In the genomic region with DNA sequence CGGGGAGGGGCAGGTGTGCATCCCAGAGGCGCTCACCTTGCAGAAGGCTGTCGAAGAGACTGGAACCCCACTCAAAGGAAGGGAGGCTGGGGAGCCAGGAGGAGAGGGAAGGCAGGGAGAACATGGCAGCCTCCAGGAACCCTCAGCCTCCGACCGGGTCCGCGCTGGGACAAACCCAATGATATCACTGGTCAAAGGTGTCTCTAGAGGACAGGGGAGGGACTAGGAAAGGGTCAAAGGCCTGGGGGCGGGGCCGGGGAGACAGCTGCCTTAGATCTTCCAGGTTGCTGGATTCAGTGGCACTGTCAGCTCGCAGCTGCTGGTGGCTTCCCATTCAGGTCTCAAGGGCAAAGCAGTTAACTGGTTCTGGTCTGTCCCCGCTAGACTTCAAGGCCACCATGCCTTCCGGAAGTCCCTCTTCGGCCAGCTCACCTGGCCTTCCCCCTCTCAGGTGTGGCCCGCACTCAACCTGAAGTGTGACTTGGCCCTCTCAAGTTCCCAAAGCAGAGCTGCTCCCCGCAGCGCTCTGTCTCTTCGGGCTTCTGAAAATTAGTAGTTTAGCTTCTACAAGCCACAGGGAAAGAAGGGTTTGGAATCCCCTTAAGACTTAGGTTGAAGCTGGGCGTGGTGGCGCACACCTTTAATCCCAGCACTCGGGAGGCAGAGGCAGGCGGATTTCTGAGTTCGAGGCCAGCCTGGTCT, we compare ENCODE assay signal across 7 mouse cellular contexts. TPM values are rescaled to one million over a fixed set of nuclear protein-coding genes. Genes with fewer than 3 reads are reported as not detected.
DNase-seq lines count a peak whose midpoint lies in the region; ATAC-seq and TF ChIP-seq lines count a peak whose summit lies in the region.

No protein-coding gene starts in this region.

- WGBS in hindbrain, embryonic 15.5 days, result 14% methylated on average over 22 of the region's 22 CpGs
- 9% methylated on average over 22 of the region's 22 CpGs for WGBS in liver, adult 2 months
- WGBS in midbrain, postnatal 0 days, result 13% methylated on average over 22 of the region's 22 CpGs

- H3K4me1 ChIP-seq in hindbrain, embryonic 15.5 days (replicated peaks), result peaks cover 8% of the 10 kb centered on the region
- peaks cover 16% of the 10 kb centered on the region for H3K4me1 ChIP-seq in liver, adult 2 months (ENCODE audit: control insufficient read depth, insufficient read depth, low read length)
- H3K4me1 ChIP-seq in midbrain, postnatal 0 days (ENCODE audit: insufficient read depth, low read length), result no peaks in the 10 kb centered on the region

- TF ChIP-seq CTCF in liver, adult 2 months (IDR thresholded peaks at IDR 0.05; ENCODE audit: low read depth, low read length), result no peak
- no peak for TF ChIP-seq CTCF in midbrain, postnatal 0 days (IDR thresholded peaks at IDR 0.05)

- peaks cover 4% of the 10 kb centered on the region; the same call in 1 of the 2 replicates for H3K79me2 ChIP-seq in liver, adult 2 months (ENCODE audit: control insufficient read depth, insufficient read depth, low read length)

- TF ChIP-seq POLR2A in liver, adult 2 months (IDR thresholded peaks at IDR 0.05; ENCODE audit: extremely low read depth, insufficient read depth, low read length), result peak; percentile 76

- no peak for ATAC-seq in hindbrain, embryonic 15.5 days (ENCODE audit: low FRiP score, low read depth)
- no peak for ATAC-seq in midbrain, postnatal 0 days (ENCODE audit: low FRiP score)

- peak overlapping the region; percentile 43 for H3K4me2 ChIP-seq in hindbrain, embryonic 15.5 days
- H3K4me2 ChIP-seq in midbrain, postnatal 0 days (ENCODE audit: low read depth, low read length, poor library complexity, severe bottlenecking), result peak overlapping the region; percentile 20

- DNase-seq in ES-CJ7 (ENCODE audit: low read depth, low spot score), result peak; percentile 79
- DNase-seq in c-Kit-positive CD71-positive TER-119-positive erythroid progenitor cells, embryonic 14.5 days (ENCODE audit: low spot score), result peak; percentile 18
- peak; percentile 87 for DNase-seq in liver, adult 2 months (ENCODE audit: extremely low read depth, low read depth, low spot score)
- DNase-seq in midbrain, postnatal 0 days (ENCODE audit: low spot score), result no peak
- no peak for DNase-seq in urinary bladder, adult 18-20 months (ENCODE audit: low spot score in 2 of 2)
- DNase-seq in right cerebral cortex, adult 2 months (ENCODE audit: low spot score in 2 of 2), result no peak

- no peaks in the 10 kb centered on the region for H3K36me3 ChIP-seq in hindbrain, embryonic 15.5 days
- peaks cover 2% of the 10 kb centered on the region; the same call in 1 of the 2 replicates for H3K36me3 ChIP-seq in liver, adult 2 months (ENCODE audit: control insufficient read depth, insufficient read depth, low read length)
- no peaks in the 10 kb centered on the region for H3K36me3 ChIP-seq in midbrain, postnatal 0 days (ENCODE audit: insufficient read depth, low read length)

- H3K4me3 ChIP-seq in hindbrain, embryonic 15.5 days, result no peak overlapping the region
- peak overlapping the region; percentile 73 for H3K4me3 ChIP-seq in liver, adult 2 months (ENCODE audit: insufficient read depth, low read depth, low read length)
- no peak overlapping the region for H3K4me3 ChIP-seq in midbrain, postnatal 0 days (ENCODE audit: low read depth, low read length)

- no peak overlapping the region for H3K9ac ChIP-seq in hindbrain, embryonic 15.5 days
- peak overlapping the region; percentile 83 for H3K9ac ChIP-seq in liver, adult 2 months (ENCODE audit: low read depth, low read length)
- no peak overlapping the region for H3K9ac ChIP-seq in midbrain, postnatal 0 days (replicated peaks; ENCODE audit: low read length, poor library complexity, severe bottlenecking)

- H3K27ac ChIP-seq in hindbrain, embryonic 15.5 days (replicated peaks), result no peak overlapping the region
- peak overlapping the region; percentile 83 for H3K27ac ChIP-seq in liver, adult 2 months (replicated peaks; ENCODE audit: insufficient read depth, low read depth, low read length)
- no peak overlapping the region for H3K27ac ChIP-seq in midbrain, postnatal 0 days (ENCODE audit: low read depth, low read length)

- no peaks in the 10 kb centered on the region for H3K9me3 ChIP-seq in hindbrain, embryonic 15.5 days
- H3K9me3 ChIP-seq in midbrain, postnatal 0 days (ENCODE audit: low read length), result no peaks in the 10 kb centered on the region

- no peaks in the 10 kb centered on the region for H3K27me3 ChIP-seq in hindbrain, embryonic 15.5 days
- H3K27me3 ChIP-seq in liver, adult 2 months (ENCODE audit: control insufficient read depth, insufficient read depth, low read length), result no peaks in the 10 kb centered on the region
- H3K27me3 ChIP-seq in midbrain, postnatal 0 days (ENCODE audit: insufficient read depth, low read length), result peaks cover 5% of the 10 kb centered on the region; the same call in 1 of the 2 replicates

RNA-seq across cellular contexts. Expression of gene Tmem82, which starts 0.4 kb away (rescaled TPM):
- polyA plus RNA-seq in hindbrain, embryonic 15.5 days (2015; fragmentation: Nextera tagmentation; extraction: Ambion mirVana), result 0.36 and 0.58 TPM in 2 replicates
- total RNA-seq in liver, adult 2 months (2014; rRNA removed), result 9.3 and 12.6 TPM in 2 replicates
- 34.7 and 39.5 TPM in 2 replicates for polyA plus RNA-seq in liver, adult 2 months (2012; rRNA removed)
- total RNA-seq in midbrain, postnatal 0 days (2014; rRNA removed), result 0.33 and 1.4 TPM in 2 replicates
- 0.68 and 0.85 TPM in 2 replicates for polyA plus RNA-seq in midbrain, postnatal 0 days (2015; fragmentation: Nextera tagmentation; extraction: Ambion mirVana)

RNA-seq across cellular contexts. Expression of gene Slc25a34, which starts 5.6 kb away (rescaled TPM):
- polyA plus RNA-seq in hindbrain, embryonic 15.5 days (2015; fragmentation: Nextera tagmentation; extraction: Ambion mirVana), result 0.19 and 0.28 TPM in 2 replicates
- 10.2 and 10.6 TPM in 2 replicates for total RNA-seq in liver, adult 2 months (2014; rRNA removed)
- 5.1 and 10.3 TPM in 2 replicates for polyA plus RNA-seq in liver, adult 2 months (2012; rRNA removed)
- 7.4 and 10.6 TPM in 2 replicates for total RNA-seq in midbrain, postnatal 0 days (2014; rRNA removed)
- polyA plus RNA-seq in midbrain, postnatal 0 days (2015; fragmentation: Nextera tagmentation; extraction: Ambion mirVana), result 2.0 and 2.1 TPM in 2 replicates

RNA-seq across cellular contexts. Expression of gene Fblim1, which starts 12.1 kb away (rescaled TPM):
- polyA plus RNA-seq in hindbrain, embryonic 15.5 days (2015; fragmentation: Nextera tagmentation; extraction: Ambion mirVana), result 37.7 and 49.9 TPM in 2 replicates
- total RNA-seq in liver, adult 2 months (2014; rRNA removed), result 0.37 and 0.74 TPM in 2 replicates
- 0.86 and 1.2 TPM in 2 replicates for polyA plus RNA-seq in liver, adult 2 months (2012; rRNA removed)
- total RNA-seq in midbrain, postnatal 0 days (2014; rRNA removed), result 24.0 and 26.2 TPM in 2 replicates
- 23.1 and 24.1 TPM in 2 replicates for polyA plus RNA-seq in midbrain, postnatal 0 days (2015; fragmentation: Nextera tagmentation; extraction: Ambion mirVana)

RNA-seq across cellular contexts. Expression of gene Plekhm2, which starts 46.7 kb away (rescaled TPM):
- polyA plus RNA-seq in hindbrain, embryonic 15.5 days (2015; fragmentation: Nextera tagmentation; extraction: Ambion mirVana), result 8.2 and 9.9 TPM in 2 replicates
- total RNA-seq in liver, adult 2 months (2014; rRNA removed), result 2.7 and 5.0 TPM in 2 replicates
- polyA plus RNA-seq in liver, adult 2 months (2012; rRNA removed), result 11.2 and 13.5 TPM in 2 replicates
- 40.0 and 41.7 TPM in 2 replicates for total RNA-seq in midbrain, postnatal 0 days (2014; rRNA removed)
- polyA plus RNA-seq in midbrain, postnatal 0 days (2015; fragmentation: Nextera tagmentation; extraction: Ambion mirVana), result 6.7 and 6.9 TPM in 2 replicates

Comparison
In these comparisons a context has a peak if more than half of its experiments do, and no peak if none do; other contexts are left out.
1. DNase-seq: peak in ES-CJ7 (single experiment), c-Kit-positive CD71-positive TER-119-positive erythroid progenitor cells, embryonic 14.5 days (single experiment) and liver, adult 2 months (single experiment); none in midbrain, postnatal 0 days (single experiment), urinary bladder, adult 18-20 months (0 of 2) and right cerebral cortex, adult 2 months (0 of 2).
2. RNA of gene Tmem82, which starts 0.4 kb away (polyA plus RNA-seq): 34.7 to 39.5 TPM in liver, adult 2 months; 0.68 to 0.85 TPM in midbrain, postnatal 0 days and 0.36 to 0.58 TPM in hindbrain, embryonic 15.5 days; every median in the first group is over 10 times any median in the second.
3. RNA of gene Fblim1, which starts 12.1 kb away (polyA plus RNA-seq): 37.7 to 49.9 TPM in hindbrain, embryonic 15.5 days and 23.1 to 24.1 TPM in midbrain, postnatal 0 days; 0.86 to 1.2 TPM in liver, adult 2 months; every median in the first group is over 10 times any median in the second.